Mouse (Mus musculus): ENCODE measurements around the gene Calhm5.

- TF ChIP-seq CTCF (IDR thresholded peaks at IDR 0.05; ENCODE audit: low read depth, low read length) (no peak), POLR2A (IDR thresholded peaks at IDR 0.05; ENCODE audit: extremely low read depth, insufficient read depth, low read length) (no peak)
These were observed 42.3 kb downstream of the Calhm5 start for GRCm38 (mm10) chr10:34053987-34054386.

Measured in liver, adult 2 months (tissue).